Mouse (Mus musculus): ENCODE results near the gene Lurap1l. TPM values are rescaled to one million over a fixed set of nuclear protein-coding genes. Genes with fewer than 3 reads are reported as not detected.
"Not testable (repeated sequence)": the region's sequence is repeated elsewhere in the genome, so short reads cannot be mapped to it uniquely, and the experiment has no call there.

Lurap1l gene
- polyA plus RNA-seq, 1 experiment: 43.1 TPM

GRCm38 (mm10) chr4:80907973-80908372 is 2.5 kb upstream of the Lurap1l start:
- Histone ChIP-seq H3K4me3 (ENCODE audit: low read depth, low read length) (no peak overlapping the region), H3K36me3 (ENCODE audit: control insufficient read depth, insufficient read depth, low read length) (no peaks in the 10 kb centered on the region), H3K27me3 (ENCODE audit: control insufficient read depth, insufficient read depth, low read length) (no peaks in the 10 kb centered on the region), H3K27ac (ENCODE audit: insufficient read depth, low read depth, low read length) (peak overlapping the region; percentile 46; the same call in 1 of the 2 replicates), H3K4me1 (ENCODE audit: control insufficient read depth, insufficient read depth, insufficient read length, low read length) (peaks cover 3% of the 10 kb centered on the region; the same call in 1 of the 2 replicates)
- no peak for TF ChIP-seq POLR2A (IDR thresholded peaks at IDR 0.05; ENCODE audit: low read depth, low read length)
- no peak for TF ChIP-seq CTCF (IDR thresholded peaks at IDR 0.05; ENCODE audit: extremely low read depth, insufficient read length, insufficient replicate concordance, low read depth, low read length)
- WGBS: 57% methylated on average over 5 of the region's 5 CpGs

GRCm38 (mm10) chr4:80908902-80909301 is 1.5 kb upstream of the Lurap1l start:
- WGBS: 26% methylated on average over 4 of the region's 4 CpGs

GRCm38 (mm10) chr4:80910871-80911701 is 640 bp downstream of the Lurap1l start:
- H3K36me3 ChIP-seq (ENCODE audit: control insufficient read depth, insufficient read depth, low read length): no peaks in the 10 kb centered on the region
- no peaks in the 10 kb centered on the region for H3K27me3 ChIP-seq (ENCODE audit: control insufficient read depth, insufficient read depth, low read length)
- peak overlapping the region; percentile 96 for H3K27ac ChIP-seq (ENCODE audit: insufficient read depth, low read depth, low read length)
- no peak; the same call in 1 of the 2 replicates for TF ChIP-seq POLR2A (IDR thresholded peaks at IDR 0.05; ENCODE audit: low read depth, low read length)
- TF ChIP-seq CTCF (IDR thresholded peaks at IDR 0.05; ENCODE audit: extremely low read depth, insufficient read length, insufficient replicate concordance, low read depth, low read length): no peak
- H3K4me1 ChIP-seq (ENCODE audit: control insufficient read depth, insufficient read depth, insufficient read length, low read length): peaks cover 11% of the 10 kb centered on the region; the same call in 1 of the 2 replicates
- H3K4me3 ChIP-seq (ENCODE audit: low read depth, low read length): peak overlapping the region; percentile 96
- under 1% methylated on average over 58 of the region's 58 CpGs for WGBS

More at GRCm38 (mm10) chr4:80908902-80909301, 1.5 kb upstream of the Lurap1l start:
- Histone ChIP-seq H3K27me3 (ENCODE audit: control insufficient read depth, insufficient read depth, low read length) (no peaks in the 10 kb centered on the region), H3K4me1 (ENCODE audit: control insufficient read depth, insufficient read depth, insufficient read length, low read length) (peaks cover 4% of the 10 kb centered on the region; the same call in 1 of the 2 replicates), H3K4me3 (ENCODE audit: low read depth, low read length) (no peak overlapping the region), H3K27ac (ENCODE audit: insufficient read depth, low read depth, low read length) (peak overlapping the region; percentile 91), H3K36me3 (ENCODE audit: control insufficient read depth, insufficient read depth, low read length) (no peaks in the 10 kb centered on the region)
- no peak for TF ChIP-seq POLR2A (IDR thresholded peaks at IDR 0.05; ENCODE audit: low read depth, low read length)
- TF ChIP-seq CTCF (IDR thresholded peaks at IDR 0.05; ENCODE audit: extremely low read depth, insufficient read length, insufficient replicate concordance, low read depth, low read length): no peak

- Histone ChIP-seq H3K27ac (ENCODE audit: insufficient read depth, low read depth, low read length) (peak overlapping the region; percentile 96), H3K4me1 (ENCODE audit: control insufficient read depth, insufficient read depth, insufficient read length, low read length) (peaks cover 11% of the 10 kb centered on the region; the same call in 1 of the 2 replicates), H3K4me3 (ENCODE audit: low read depth, low read length) (peak overlapping the region; percentile 96), H3K27me3 (ENCODE audit: control insufficient read depth, insufficient read depth, low read length) (no peaks in the 10 kb centered on the region), H3K36me3 (ENCODE audit: control insufficient read depth, insufficient read depth, low read length) (no peaks in the 10 kb centered on the region)
- WGBS: 2% methylated on average over 27 of the region's 27 CpGs
- TF ChIP-seq POLR2A (IDR thresholded peaks at IDR 0.05; ENCODE audit: low read depth, low read length) (peak; percentile 39; the same call in 1 of the 2 replicates), CTCF (IDR thresholded peaks at IDR 0.05; ENCODE audit: extremely low read depth, insufficient read length, insufficient replicate concordance, low read depth, low read length) (peak; percentile 69)
These were observed 1.5 kb downstream of the Lurap1l start for GRCm38 (mm10) chr4:80911706-80912540.

- Histone ChIP-seq H3K36me3 (ENCODE audit: control insufficient read depth, insufficient read depth, low read length) (no peaks in the 10 kb centered on the region), H3K27ac (ENCODE audit: insufficient read depth, low read depth, low read length) (no peak overlapping the region), H3K4me3 (ENCODE audit: low read depth, low read length) (no peak overlapping the region), H3K27me3 (ENCODE audit: control insufficient read depth, insufficient read depth, low read length) (no peaks in the 10 kb centered on the region), H3K4me1 (ENCODE audit: control insufficient read depth, insufficient read depth, insufficient read length, low read length) (peaks cover 15% of the 10 kb centered on the region; the same call in 1 of the 2 replicates)
- TF ChIP-seq POLR2A (IDR thresholded peaks at IDR 0.05; ENCODE audit: low read depth, low read length) (no peak), CTCF (IDR thresholded peaks at IDR 0.05; ENCODE audit: extremely low read depth, insufficient read length, insufficient replicate concordance, low read depth, low read length) (no peak)
- 45% methylated on average over 2 of the region's 2 CpGs for WGBS
These were observed 4.8 kb downstream of the Lurap1l start for GRCm38 (mm10) chr4:80915211-80915610.

- Histone ChIP-seq H3K4me3 (ENCODE audit: low read depth, low read length) (no peak overlapping the region), H3K27ac (ENCODE audit: insufficient read depth, low read depth, low read length) (no peak overlapping the region), H3K36me3 (ENCODE audit: control insufficient read depth, insufficient read depth, low read length) (no peaks in the 10 kb centered on the region), H3K27me3 (ENCODE audit: control insufficient read depth, insufficient read depth, low read length) (no peaks in the 10 kb centered on the region), H3K4me1 (ENCODE audit: control insufficient read depth, insufficient read depth, insufficient read length, low read length) (peaks cover 15% of the 10 kb centered on the region; the same call in 1 of the 2 replicates)
- WGBS: 70% methylated on average over 3 of the region's 3 CpGs
- TF ChIP-seq POLR2A (IDR thresholded peaks at IDR 0.05; ENCODE audit: low read depth, low read length) (no peak), CTCF (IDR thresholded peaks at IDR 0.05; ENCODE audit: extremely low read depth, insufficient read length, insufficient replicate concordance, low read depth, low read length) (no peak)
These were observed 6.2 kb downstream of the Lurap1l start for GRCm38 (mm10) chr4:80916695-80917094.

GRCm38 (mm10) chr4:80917128-80917527 is 6.7 kb downstream of the Lurap1l start:
- WGBS: 52% methylated on average over 1 of the region's 1 CpGs
- H3K36me3 ChIP-seq (ENCODE audit: control insufficient read depth, insufficient read depth, low read length): not testable (repeated sequence)

More at GRCm38 (mm10) chr4:80917128-80917527, 6.7 kb downstream of the Lurap1l start:
- peaks cover 15% of the 10 kb centered on the region; the same call in 1 of the 2 replicates for H3K4me1 ChIP-seq (ENCODE audit: control insufficient read depth, insufficient read depth, insufficient read length, low read length)
- H3K27me3 ChIP-seq (ENCODE audit: control insufficient read depth, insufficient read depth, low read length); H3K4me3 ChIP-seq (ENCODE audit: low read depth, low read length); H3K27ac ChIP-seq (ENCODE audit: insufficient read depth, low read depth, low read length): not testable (repeated sequence)

Measured in small intestine, adult 2 months (tissue).